Mouse (Mus musculus) monocyte, adult 5-6 weeks (primary cell): ENCODE measurements around the gene Ncapg2. TPM values are rescaled to one million over a fixed set of nuclear protein-coding genes. Genes with fewer than 3 reads are reported as not detected.

Experiments used
- ATAC-seq: fragments of 153-309, 156-312 bp; replicated peaks from 2 replicates; pipeline ENCODE4 v1.8.0; 2017; ENCODE audit warnings: mild to moderate bottlenecking; ENCODE audit not compliant: low TSS enrichment, insufficient number of reproducible peaks, severe bottlenecking, poor library complexity, low FRiP score
- total RNA-seq: library from RNA; stranded (forward); fragments of 200-1000, 200-491, 200-594 nt; gene quantifications from 3 replicates; pipeline ENCODE4 v1.2.3, GENCODE M21; 2017

The Ncapg2 gene
- total RNA-seq, 1 experiment from 2014 or later, result 15.9 TPM

GRCm38 (mm10) chr12:116490575-116491356 lies 85.6 kb downstream of the Ncapg2 start:
- ATAC-seq, result no peak

GRCm38 (mm10) chr12:116498666-116499065 lies 93.5 kb downstream of the Ncapg2 start:
- no peak for ATAC-seq

- no peak for ATAC-seq
Observed at GRCm38 (mm10) chr12:116500652-116501051, 95.5 kb downstream of the Ncapg2 start.

GRCm38 (mm10) chr12:116512482-116512881 lies 107.3 kb downstream of the Ncapg2 start:
- ATAC-seq, result no peak

Other genes with a start within 250 kb of the Ncapg2 start
- gene Wdr60, start 142.4 kb upstream of the Ncapg2 start, total RNA-seq, result 0.29 TPM in 1 of 3 replicates, not detected in the others
- gene Gm11027, start 130.0 kb upstream of the Ncapg2 start, total RNA-seq, result not detected in 3 replicates
- gene Esyt2, start 124.2 kb upstream of the Ncapg2 start, total RNA-seq, result 96.6 to 130 TPM (median 98.1 TPM) in 3 replicates
- gene Ptprn2, start 80.3 kb downstream of the Ncapg2 start, total RNA-seq, result not detected in 3 replicates